Mouse (Mus musculus) G1E (cell line): Measurements from ENCODE around the gene Lrp10.

ENCODE experiments used
- CTCF ChIP-seq: IDR thresholded peaks from 2 replicates; pipeline ENCODE4 v1.5.1; 2012; ENCODE audit warnings: low read depth, low read length, inconsistent platforms, mixed read lengths
- GATA1 ChIP-seq: IDR thresholded peaks from 2 replicates; pipeline ENCODE4 v1.6.1; 2012; ENCODE audit warnings: borderline replicate concordance, low read length, inconsistent platforms, mixed read lengths
- TAL1 ChIP-seq: conservative IDR thresholded peaks from 2 replicates; pipeline ENCODE4 v1.6.1; 2012; ENCODE audit warnings: low read depth, low read length, inconsistent platforms, mixed read lengths

DNA sequence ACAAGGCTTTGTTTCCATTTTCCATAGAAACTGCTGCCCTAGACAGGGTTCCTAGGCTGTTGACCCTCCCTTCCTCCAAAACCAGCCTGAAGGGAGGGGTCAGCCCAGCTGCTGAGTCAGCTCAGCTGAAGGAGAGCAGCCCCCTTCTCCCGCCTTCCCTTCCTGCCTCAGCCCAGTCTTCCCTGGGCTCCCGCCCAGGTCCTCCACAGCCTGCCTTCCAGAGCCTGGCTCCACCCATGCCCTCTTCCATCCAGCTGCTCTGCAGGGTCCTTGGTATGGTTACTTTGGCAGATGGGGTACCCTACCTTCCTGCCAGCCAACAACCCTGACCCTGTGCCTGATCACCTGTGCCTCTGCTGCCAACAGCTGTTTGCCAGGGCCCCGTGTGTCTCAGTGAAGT, 20.7 kb upstream of the Lrp10 start:
- TF ChIP-seq CTCF (no peak), GATA1 (no peak), TAL1 (no peak)
